Mouse (Mus musculus) heart, embryonic 16.5 days (tissue): Measurements from ENCODE around the gene Nat8f2. TPM values are rescaled to one million over a fixed set of nuclear protein-coding genes. Genes with fewer than 3 reads are reported as not detected.

Experiments used
- ATAC-seq: fragments of 200-750 bp; cut with Nextera tagmentation; replicated peaks from 2 replicates; pipeline ENCODE4 v1.8.0; 2017; ENCODE audit warnings: moderate number of reproducible peaks; ENCODE audit not compliant: insufficient read depth, low FRiP score; ENCODE audit errors: extremely low read depth
- H3K27ac ChIP-seq: fragments of 300-500 bp; sonication (generic); 2 replicates; pipeline ENCODE4 v1.5.1; 2014; ENCODE audit warnings: mild to moderate bottlenecking, low read length, control low read depth, moderate library complexity
- H3K27me3 ChIP-seq: fragments of 300-500 bp; sonication (generic); 2 replicates; pipeline ENCODE4 v1.6.1; 2014; ENCODE audit warnings: low read length, mixed read lengths; ENCODE audit not compliant: control insufficient read depth, insufficient read depth
- H3K36me3 ChIP-seq: fragments of 300-500 bp; sonication (generic); 2 replicates; pipeline ENCODE4 v1.6.1; 2014; ENCODE audit not compliant: control insufficient read depth, insufficient read depth
- H3K4me1 ChIP-seq: fragments of 300-500 bp; sonication (generic); 2 replicates; pipeline ENCODE4 v1.6.1; 2014; ENCODE audit warnings: low read length, mixed read lengths; ENCODE audit not compliant: control insufficient read depth, insufficient read depth
- H3K4me2 ChIP-seq: fragments of 300-500 bp; sonication (generic); 2 replicates; pipeline ENCODE4 v1.6.1; 2014; ENCODE audit warnings: low read depth, mild to moderate bottlenecking, control low read depth, low read length
- H3K4me3 ChIP-seq: fragments of 300-500 bp; sonication (generic); 2 replicates; pipeline ENCODE4 v1.5.1; 2014; ENCODE audit warnings: mild to moderate bottlenecking, control low read depth, low read length
- H3K9ac ChIP-seq: fragments of 300-500 bp; sonication (generic); 2 replicates; pipeline ENCODE4 v1.6.1; 2014; ENCODE audit warnings: low read length, control low read depth
- H3K9me3 ChIP-seq: fragments of 300-500 bp; sonication (generic); replicated peaks from 2 replicates; pipeline ENCODE4 v1.6.1; 2016; ENCODE audit warnings: low read length; ENCODE audit not compliant: control insufficient read depth
- WGBS: fragments of 180-500 bp; shearing (Covaris S2); extraction: QIAGEN DNeasy Blood & Tissue Kit; methylation state at CpG from one replicate; pipeline ENCODE4 v1.1.7; 2014; 5-methylcytosine and 5-hydroxymethylcytosine counted together
- polyA plus RNA-seq: library from polyadenylated mRNA; unstranded; fragments of >200 nt; fragmentation: Nextera tagmentation; extraction: Ambion mirVana; gene quantifications from 2 replicates; pipeline ENCODE4 v1.2.1, GENCODE M21; 2015

Nat8f2 gene
- polyA plus RNA-seq, 1 experiment from 2014 or later = not detected

GRCm38 (mm10) chr6:85818338-85818737 lies 50.6 kb downstream of the Nat8f2 start:
- H3K4me2 ChIP-seq = no peak overlapping the region
- no peaks in the 10 kb centered on the region for H3K36me3 ChIP-seq
- no peak overlapping the region for H3K4me3 ChIP-seq
- H3K9ac ChIP-seq = no peak overlapping the region
- no peaks in the 10 kb centered on the region for H3K9me3 ChIP-seq
- H3K27me3 ChIP-seq = no peaks in the 10 kb centered on the region
- no peaks in the 10 kb centered on the region for H3K4me1 ChIP-seq
- no peak for ATAC-seq
- 37% methylated on average over 1 of the region's 1 CpGs for WGBS
- H3K27ac ChIP-seq = no peak overlapping the region

Other genes starting within 250 kb of the Nat8f2 start
- gene Nat8f7, start 156.0 kb downstream of the Nat8f2 start, polyA plus RNA-seq = not detected in 2 replicates
- not detected in 2 replicates for gene Nat8f3, start 103.4 kb downstream of the Nat8f2 start, polyA plus RNA-seq
- not detected in 2 replicates for gene Nat8f6, start 48.2 kb downstream of the Nat8f2 start, polyA plus RNA-seq
- not detected in 2 replicates for gene Nat8f5, start 48.2 kb downstream of the Nat8f2 start, polyA plus RNA-seq
- gene Nat8, start 37.1 kb downstream of the Nat8f2 start, polyA plus RNA-seq = 0.13 TPM in 1 of 2 replicates, not detected in the other
- 2.1 and 2.9 TPM in 2 replicates for gene Nat8f4, start 35.7 kb upstream of the Nat8f2 start, polyA plus RNA-seq
- gene Tprkb, start 42.7 kb upstream of the Nat8f2 start, polyA plus RNA-seq = 20.8 and 23.1 TPM in 2 replicates
- 4.6 and 6.5 TPM in 2 replicates for gene Nat8f1, start 46.5 kb upstream of the Nat8f2 start, polyA plus RNA-seq
- gene Dusp11, start 92.5 kb upstream of the Nat8f2 start, polyA plus RNA-seq = 40.2 and 54.6 TPM in 2 replicates
- not detected in 2 replicates for gene Figla, start 147.0 kb upstream of the Nat8f2 start, polyA plus RNA-seq
- 1.7 and 2.2 TPM in 2 replicates for gene Add2, start 159.5 kb upstream of the Nat8f2 start, polyA plus RNA-seq